Mouse (Mus musculus): ENCODE results near the gene Sbno1. TPM values are rescaled to one million over a fixed set of nuclear protein-coding genes. Genes with fewer than 3 reads are reported as not detected.
"Not testable (repeated sequence)": the region's sequence is repeated elsewhere in the genome, so short reads cannot be mapped to it uniquely, and the experiment has no call there.

Gene Sbno1
- total RNA-seq, 2 experiments from 2014 or later, result 93.2 to 93.4 TPM

DNA sequence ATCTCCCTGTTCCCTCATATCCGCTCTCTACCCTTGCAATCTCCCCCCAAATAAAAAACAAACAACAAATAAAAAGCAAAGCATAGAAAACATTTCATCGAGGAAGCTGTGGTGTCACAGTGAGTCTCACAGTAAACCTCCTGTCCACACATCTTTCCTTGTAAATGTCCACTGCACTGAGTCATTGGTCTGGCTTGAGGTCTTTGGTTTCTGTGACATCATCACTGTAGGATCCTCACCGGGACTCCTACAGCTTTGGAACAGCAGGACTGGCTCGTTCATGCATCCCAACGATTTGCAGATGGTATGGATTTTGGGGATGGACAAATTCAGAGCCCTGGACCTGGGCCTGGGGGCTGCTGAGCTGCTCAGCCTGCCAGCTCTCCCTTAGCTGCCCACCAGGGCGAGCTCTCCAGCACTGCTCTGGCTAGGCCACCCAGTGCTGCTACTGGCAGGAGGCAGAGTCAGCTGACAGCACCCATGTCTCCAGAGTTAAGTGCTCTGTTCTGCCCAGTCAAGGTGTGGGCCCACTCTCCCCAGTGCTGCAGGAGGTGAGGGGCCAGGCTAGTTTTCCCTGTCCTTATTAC lies 84.0 kb downstream of the Sbno1 start:
- not testable (repeated sequence) for DNase-seq (ENCODE audit: low spot score in 2 of 2)

DNA sequence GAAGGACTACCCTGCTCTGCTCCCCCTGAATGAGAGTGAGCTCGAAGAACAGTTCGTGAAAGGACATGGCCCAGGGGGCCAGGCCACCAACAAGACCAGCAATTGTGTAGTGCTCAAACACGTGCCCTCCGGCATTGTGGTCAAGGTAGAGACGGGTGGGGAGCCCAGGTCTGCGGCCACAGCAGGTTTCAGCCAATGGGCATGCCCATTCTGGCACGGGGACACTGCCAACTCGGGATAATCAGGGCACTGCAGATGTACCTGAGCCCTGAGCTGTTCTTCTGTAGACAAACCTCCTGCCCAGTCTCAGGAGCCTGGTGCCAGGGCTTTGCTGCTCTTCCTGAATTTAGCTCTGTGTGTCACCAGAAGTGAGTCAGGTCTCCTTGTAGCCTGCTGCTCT lies 87.0 kb downstream of the Sbno1 start:
- no peak for DNase-seq (ENCODE audit: low spot score in 2 of 2)

DNA sequence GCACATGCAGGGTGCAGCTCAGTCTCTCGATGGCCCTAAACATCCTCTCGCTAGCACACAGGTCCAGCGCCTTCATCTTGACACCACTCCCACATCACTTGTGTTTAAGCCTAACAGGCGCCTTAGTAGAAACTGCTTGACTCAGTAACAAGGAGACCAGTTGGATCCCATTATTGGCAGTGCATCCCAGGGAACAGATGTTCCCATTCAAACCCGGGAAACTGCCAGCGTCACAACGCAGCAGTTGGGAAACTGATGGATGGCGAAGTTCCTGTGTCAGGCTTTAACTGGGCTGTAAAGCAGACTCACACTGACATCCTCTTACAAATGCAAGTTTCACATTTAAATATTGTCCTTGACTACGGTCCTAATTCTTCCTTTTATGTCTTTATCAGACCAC lies 87.9 kb downstream of the Sbno1 start:
- no peak for DNase-seq (ENCODE audit: low spot score in 2 of 2)

DNA sequence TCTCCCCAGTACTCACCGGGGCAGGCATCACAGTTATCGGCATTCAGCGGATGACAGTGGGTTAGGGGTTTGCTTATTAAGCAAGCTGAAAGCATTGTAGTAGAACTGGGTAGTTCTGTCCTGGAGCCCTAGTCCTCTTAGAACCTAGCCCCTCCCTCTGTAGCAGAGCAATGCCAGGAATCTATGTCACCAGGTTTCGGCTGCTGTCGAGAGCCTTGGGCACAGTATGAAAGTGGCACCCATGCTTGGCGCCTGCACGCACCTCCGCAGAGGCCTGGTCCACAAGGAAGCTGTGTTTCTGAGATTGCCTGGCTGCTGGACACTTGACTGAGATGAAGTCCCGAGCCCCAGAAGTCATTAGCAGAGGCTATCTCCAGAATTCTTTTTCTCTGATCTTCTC lies 88.7 kb downstream of the Sbno1 start:
- DNase-seq (ENCODE audit: low spot score in 2 of 2), result no peak

DNA sequence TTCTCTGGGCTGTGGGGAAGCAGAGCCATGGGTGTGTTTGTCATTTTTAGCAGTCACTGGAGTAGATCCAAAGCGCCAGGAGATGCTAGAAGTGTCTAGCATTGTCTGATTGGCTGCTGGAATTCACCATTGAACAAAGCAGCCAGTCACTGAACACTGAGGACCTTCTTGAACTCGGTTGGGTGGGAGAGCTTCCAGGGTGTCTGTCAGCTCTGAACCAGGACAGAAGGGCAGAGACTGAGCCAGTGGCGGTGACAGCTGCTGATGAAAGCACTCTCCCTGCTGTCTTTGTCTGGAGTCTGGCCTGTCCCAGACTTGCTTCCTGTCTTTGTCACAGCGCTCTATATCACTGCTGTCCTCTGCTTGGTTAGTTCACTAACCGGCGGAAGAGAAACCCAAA lies 91.4 kb downstream of the Sbno1 start:
- no peak for DNase-seq (ENCODE audit: low spot score in 2 of 2)

DNA sequence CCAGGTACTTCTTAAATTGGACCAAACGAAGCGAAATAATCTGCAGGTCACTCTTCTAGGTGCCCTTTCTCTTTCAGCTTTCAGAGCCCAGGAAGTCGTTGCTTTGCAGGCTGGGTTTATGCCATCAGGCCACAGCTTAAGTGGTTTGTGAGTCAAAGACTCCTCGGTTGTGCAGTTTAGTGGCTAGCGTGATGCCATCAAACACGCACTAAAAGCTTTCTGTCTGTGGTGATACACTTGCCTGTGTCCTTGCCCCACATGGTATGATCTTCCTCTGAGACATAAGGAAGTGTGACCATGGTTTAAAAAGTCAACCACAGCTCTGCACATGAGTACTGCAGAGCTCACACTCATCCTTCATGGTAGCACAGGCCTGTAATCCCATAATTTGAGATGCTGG lies 95.7 kb downstream of the Sbno1 start:
- no peak for DNase-seq (ENCODE audit: low spot score in 2 of 2)

DNA sequence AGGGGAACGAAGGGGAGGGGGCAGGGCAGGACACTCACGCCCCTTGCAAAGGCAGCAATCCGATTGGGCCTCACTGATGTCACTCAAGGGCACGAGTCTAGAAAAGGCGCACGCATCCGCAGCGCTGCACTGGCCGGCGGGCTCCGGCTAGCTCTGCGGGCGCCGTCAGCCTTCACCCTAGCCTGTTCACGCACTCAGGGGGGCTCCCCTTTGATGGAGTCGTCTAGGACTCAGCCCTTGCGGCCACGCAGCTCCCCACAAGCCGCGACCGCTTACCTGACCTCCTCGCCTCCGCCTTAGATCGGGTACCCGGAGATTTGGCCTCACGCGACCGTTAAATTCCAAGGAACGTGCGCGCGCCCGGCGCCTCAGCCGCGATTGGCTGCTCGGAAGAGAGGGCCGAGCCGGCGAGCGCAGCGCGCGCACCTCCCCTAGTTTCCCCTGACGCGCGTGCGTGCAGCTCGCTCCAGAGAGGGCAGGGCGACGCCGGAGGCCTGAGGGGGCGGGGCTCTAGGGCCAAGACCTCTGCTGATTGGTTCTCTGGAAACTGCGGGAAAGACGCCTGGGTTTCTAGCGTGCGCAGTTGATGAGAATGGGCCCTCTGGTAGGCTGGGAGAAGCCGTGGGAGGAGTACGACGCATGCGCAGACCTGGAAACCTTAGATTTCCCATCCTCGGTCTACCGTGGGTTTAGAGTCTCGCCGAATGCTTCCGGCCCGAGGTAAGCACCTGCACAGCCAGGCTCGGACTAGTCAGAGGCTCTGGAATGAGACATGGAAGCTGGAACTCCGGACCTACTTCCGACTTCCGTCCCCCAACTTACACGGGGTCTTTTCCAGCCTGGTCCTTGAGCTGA lies 98.1 kb downstream of the Sbno1 start, which contains the start of the genes Mphosph9 and 2810006K23Rik:
TSS of gene Mphosph9 (minus strand) at position 463 of the 855 bp plus-strand sequence.
TSS of gene 2810006K23Rik (plus strand) at position 580 of the 855 bp plus-strand sequence.
- DNase-seq (ENCODE audit: low spot score in 2 of 2), result peak; percentile 97 to 98

DNA sequence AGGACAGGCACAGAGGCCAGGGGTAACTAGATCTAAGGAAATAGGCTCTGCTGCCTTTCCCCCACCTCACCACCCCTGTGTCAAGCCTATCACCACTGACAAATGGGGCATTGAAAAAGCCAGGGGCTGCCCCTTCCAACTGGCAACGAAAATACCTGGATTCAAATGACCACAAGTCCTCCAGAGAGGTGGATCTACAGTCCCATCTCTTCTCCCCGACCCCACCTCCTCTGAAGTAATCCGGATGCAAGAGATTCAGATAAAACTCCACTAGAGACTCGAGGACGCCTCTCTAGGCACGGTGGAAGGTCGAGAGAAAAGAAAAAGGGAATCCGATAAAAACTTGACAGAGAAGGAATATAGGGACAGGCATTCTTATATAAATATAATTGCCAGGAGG lies 99.0 kb downstream of the Sbno1 start:
- no peak for DNase-seq (ENCODE audit: low spot score in 2 of 2)

Small RNAs within 50 kb of the gene (microRNA-seq; reads per million reads assigned to microRNA genes)
- gene Gm27486 (ENCODE audit: borderline number of aligned reads in 2 of 2), result 0 to 0.47 reads per million in 2 experiments

Other genes starting within 250 kb of the Sbno1 start
- gene Pitpnm2, start 176.2 kb downstream of the Sbno1 start, total RNA-seq (2021), result 10 to 100 TPM; 36.4 to 61.1 TPM
- gene Mphosph9, start 98.0 kb downstream of the Sbno1 start, total RNA-seq (2021), result 1 to 10 TPM; 5.7 to 7.6 TPM
- gene 2810006K23Rik, start 97.9 kb downstream of the Sbno1 start, total RNA-seq (2021), result 10 to 100 TPM; 12.9 to 13.4 TPM
- gene Cdk2ap1, start 62.9 kb downstream of the Sbno1 start, total RNA-seq (2021), result 100 to 1,000 TPM; 153 to 174 TPM
- 100 to 1,000 TPM; 141 to 218 TPM for gene Kmt5a, start 13.9 kb upstream of the Sbno1 start, total RNA-seq (2021)
- 10 to 100 TPM; 22.3 TPM for gene Rilpl2, start 52.4 kb upstream of the Sbno1 start, total RNA-seq (2021)
- 10 to 100 TPM; 20.8 to 21.9 TPM for gene Snrnp35, start 57.1 kb upstream of the Sbno1 start, total RNA-seq (2021)
- gene Rilpl1, start 105.4 kb upstream of the Sbno1 start, total RNA-seq (2021), result 10 to 100 TPM; 13.1 to 17.6 TPM
- 100 to 1,000 TPM; 214 to 218 TPM for gene Tmed2, start 114.7 kb upstream of the Sbno1 start, total RNA-seq (2021)
- gene Ddx55, start 126.9 kb upstream of the Sbno1 start, total RNA-seq (2021), result 10 to 100 TPM; 13.2 to 15.3 TPM
- 10 to 100 TPM; 40.0 to 45.5 TPM for gene Eif2b1, start 153.1 kb upstream of the Sbno1 start, total RNA-seq (2021)
- 10 to 100 TPM; 32.2 to 36.2 TPM for gene Gtf2h3, start 153.1 kb upstream of the Sbno1 start, total RNA-seq (2021)
- 10 to 100 TPM; 77.5 to 90.9 TPM for gene Atp6v0a2, start 202.6 kb upstream of the Sbno1 start, total RNA-seq (2021)